Mouse (Mus musculus) forebrain, embryonic 11.5 days (tissue): Measurements from ENCODE around the gene Psmc3ip. TPM values are rescaled to one million over a fixed set of nuclear protein-coding genes. Genes with fewer than 3 reads are reported as not detected.

Experiments
- ATAC-seq: fragments of 200-750 bp; cut with Nextera tagmentation; replicated peaks from 2 replicates; pipeline ENCODE4 v1.8.0; 2017; ENCODE audit warnings: moderate TSS enrichment; ENCODE audit not compliant: low FRiP score
- DNase-seq: peaks from one replicate; pipeline ENCODE4 v3.0.0-alpha.2; 2017; ENCODE audit warnings: low spot score
- H3K27ac ChIP-seq: fragments of 300-500 bp; sonication (generic); 2 replicates; pipeline ENCODE4 v1.5.1; 2014; ENCODE audit warnings: low read depth, low read length
- H3K27me3 ChIP-seq: fragments of 300-500 bp; sonication (generic); 2 replicates; pipeline ENCODE4 v1.6.1; 2014; ENCODE audit warnings: mild to moderate bottlenecking, low read length, mixed read lengths; ENCODE audit not compliant: control insufficient read depth, insufficient read depth
- H3K36me3 ChIP-seq: fragments of 300-500 bp; sonication (generic); 2 replicates; pipeline ENCODE4 v1.6.1; 2014; ENCODE audit warnings: mild to moderate bottlenecking, low read length, moderate library complexity, mixed read lengths; ENCODE audit not compliant: control insufficient read depth, insufficient read depth
- H3K4me1 ChIP-seq: fragments of 300-500 bp; sonication (generic); replicated peaks from 2 replicates; pipeline ENCODE4 v1.6.1; 2014; ENCODE audit warnings: low read length, mixed read lengths; ENCODE audit not compliant: control insufficient read depth, insufficient read depth
- H3K4me2 ChIP-seq: fragments of 300-500 bp; sonication (generic); 2 replicates; pipeline ENCODE4 v1.6.1; 2014; ENCODE audit warnings: low read depth, mild to moderate bottlenecking, low read length, moderate library complexity, mixed read lengths; ENCODE audit not compliant: severe bottlenecking
- H3K4me3 ChIP-seq: fragments of 300-500 bp; sonication (generic); 2 replicates; pipeline ENCODE4 v1.5.1; 2014; ENCODE audit warnings: low read depth, low read length
- H3K9ac ChIP-seq: fragments of 300-500 bp; sonication (generic); 2 replicates; pipeline ENCODE4 v1.6.1; 2014; ENCODE audit warnings: low read length
- H3K9me3 ChIP-seq: fragments of 300-500 bp; sonication (generic); 2 replicates; pipeline ENCODE4 v1.6.1; 2016; ENCODE audit warnings: low read length, mixed read lengths; ENCODE audit not compliant: control insufficient read depth
- WGBS: fragments of 180-500 bp; shearing (Covaris S2); extraction: QIAGEN DNeasy Blood & Tissue Kit; methylation state at CpG from one replicate; pipeline ENCODE4 v1.1.7; 2014; 5-methylcytosine and 5-hydroxymethylcytosine counted together
- microRNA-seq: library from miRNA; unstranded; fragments of <30 nt; microRNA quantifications from one replicate; pipeline ENCODE4, GENCODE M21; 2016; ENCODE audit not compliant: insufficient number of aligned reads
- polyA plus RNA-seq: library from polyadenylated mRNA; unstranded; fragments of >200 nt; fragmentation: Nextera tagmentation; extraction: Ambion mirVana; gene quantifications from 2 replicates; pipeline ENCODE4 v1.2.1, GENCODE M21; 2014

The Psmc3ip gene
- polyA plus RNA-seq, 1 experiment from 2014 or later: 74.1 TPM

GRCm38 (mm10) chr11:101046440-101046839 is 48.8 kb downstream of the Psmc3ip start:
- no peaks in the 10 kb centered on the region for H3K9me3 ChIP-seq
- no peak overlapping the region for H3K4me2 ChIP-seq
- H3K27ac ChIP-seq: no peak overlapping the region
- H3K4me1 ChIP-seq: no peaks in the 10 kb centered on the region
- DNase-seq (no peak), ATAC-seq (no peak)
- H3K4me3 ChIP-seq: no peak overlapping the region
- no peaks in the 10 kb centered on the region; the same call in 1 of the 2 replicates for H3K36me3 ChIP-seq
- no peaks in the 10 kb centered on the region for H3K27me3 ChIP-seq
- no peak overlapping the region for H3K9ac ChIP-seq
- WGBS: 70% methylated on average over 9 of the region's 9 CpGs

- no peaks in the 10 kb centered on the region; the same call in 1 of the 2 replicates for H3K36me3 ChIP-seq
- H3K27me3 ChIP-seq: no peaks in the 10 kb centered on the region
- DNase-seq: no peak
- H3K4me3 ChIP-seq: no peak overlapping the region
- WGBS: 90% methylated on average over 4 of the region's 4 CpGs
- H3K4me1 ChIP-seq: no peaks in the 10 kb centered on the region
- no peak for ATAC-seq
- H3K9me3 ChIP-seq: no peaks in the 10 kb centered on the region
- H3K27ac ChIP-seq: no peak overlapping the region
- no peak overlapping the region for H3K9ac ChIP-seq
- no peak overlapping the region for H3K4me2 ChIP-seq
These were observed 49.4 kb downstream of the Psmc3ip start for GRCm38 (mm10) chr11:101045826-101046225.

Small RNA genes within 50 kb of the gene (microRNA-seq; reads per million reads assigned to microRNA genes)
- not detected for gene Gm27626

Other genes with a start within 250 kb of the Psmc3ip start
- 18.7 and 19.1 TPM in 2 replicates for gene Stat5b, start 244.7 kb downstream of the Psmc3ip start, polyA plus RNA-seq
- 1.3 and 1.5 TPM in 2 replicates for gene Stat5a, start 236.1 kb downstream of the Psmc3ip start, polyA plus RNA-seq
- gene Stat3, start 155.9 kb downstream of the Psmc3ip start, polyA plus RNA-seq: 26.2 and 27.8 TPM in 2 replicates
- 11.8 and 14.2 TPM in 2 replicates for gene Cavin1, start 124.5 kb downstream of the Psmc3ip start, polyA plus RNA-seq
- 44.7 and 47.0 TPM in 2 replicates for gene Atp6v0a1, start 86.0 kb downstream of the Psmc3ip start, polyA plus RNA-seq
- 6.9 and 7.8 TPM in 2 replicates for gene Naglu, start 25.4 kb downstream of the Psmc3ip start, polyA plus RNA-seq
- 0.19 TPM in 1 of 2 replicates, not detected in the other for gene Hsd17b1, start 17.0 kb downstream of the Psmc3ip start, polyA plus RNA-seq
- 50.4 and 51.5 TPM in 2 replicates for gene Coasy, start 12.9 kb downstream of the Psmc3ip start, polyA plus RNA-seq
- 41.8 and 44.3 TPM in 2 replicates for gene Mlx, start 8.2 kb downstream of the Psmc3ip start, polyA plus RNA-seq
- 11.1 and 12.9 TPM in 2 replicates for gene Retreg3, start 24.5 kb upstream of the Psmc3ip start, polyA plus RNA-seq
- gene Tubg1, start 24.5 kb upstream of the Psmc3ip start, polyA plus RNA-seq: 126 and 132 TPM in 2 replicates
- 3.9 and 4.5 TPM in 2 replicates for gene Tubg2, start 60.5 kb upstream of the Psmc3ip start, polyA plus RNA-seq
- gene Cntnap1, start 75.1 kb upstream of the Psmc3ip start, polyA plus RNA-seq: 0.35 and 0.55 TPM in 2 replicates
- gene Plekhh3, start 75.9 kb upstream of the Psmc3ip start, polyA plus RNA-seq: 7.9 and 9.1 TPM in 2 replicates
- 0.17 TPM in 1 of 2 replicates, not detected in the other for gene Ccr10, start 80.0 kb upstream of the Psmc3ip start, polyA plus RNA-seq
- gene Ezh1, start 131.0 kb upstream of the Psmc3ip start, polyA plus RNA-seq: 10.5 and 12.8 TPM in 2 replicates
- 59.4 and 64.3 TPM in 2 replicates for gene Ramp2, start 150.6 kb upstream of the Psmc3ip start, polyA plus RNA-seq
- 119 TPM in 2 replicates for gene Vps25, start 158.3 kb upstream of the Psmc3ip start, polyA plus RNA-seq
- 5.3 and 7.6 TPM in 2 replicates for gene Wnk4, start 165.1 kb upstream of the Psmc3ip start, polyA plus RNA-seq
- 1.3 and 2.0 TPM in 2 replicates for gene Cntd1, start 183.6 kb upstream of the Psmc3ip start, polyA plus RNA-seq
- 179 and 181 TPM in 2 replicates for gene Coa3, start 183.7 kb upstream of the Psmc3ip start, polyA plus RNA-seq
- gene Becn1, start 206.8 kb upstream of the Psmc3ip start, polyA plus RNA-seq: 159 and 165 TPM in 2 replicates
- gene Psme3, start 220.8 kb upstream of the Psmc3ip start, polyA plus RNA-seq: 189 and 193 TPM in 2 replicates
- 2.8 and 3.1 TPM in 2 replicates for gene Aoc2, start 229.6 kb upstream of the Psmc3ip start, polyA plus RNA-seq
- not detected in 2 replicates for gene Aoc3, start 235.2 kb upstream of the Psmc3ip start, polyA plus RNA-seq